Mouse (Mus musculus): Measurements from ENCODE around the gene Tmem217. TPM values are rescaled to one million over a fixed set of nuclear protein-coding genes. Genes with fewer than 3 reads are reported as not detected.
A peak's percentile ranks its signal among the peaks of the same experiment; 100 is the strongest.
"Not testable (repeated sequence)": the region's sequence is repeated elsewhere in the genome, so short reads cannot be mapped to it uniquely, and the experiment has no call there.

The Tmem217 gene
- polyA plus RNA-seq, 1 experiment from 2014 or later: 0.65 TPM

DNA sequence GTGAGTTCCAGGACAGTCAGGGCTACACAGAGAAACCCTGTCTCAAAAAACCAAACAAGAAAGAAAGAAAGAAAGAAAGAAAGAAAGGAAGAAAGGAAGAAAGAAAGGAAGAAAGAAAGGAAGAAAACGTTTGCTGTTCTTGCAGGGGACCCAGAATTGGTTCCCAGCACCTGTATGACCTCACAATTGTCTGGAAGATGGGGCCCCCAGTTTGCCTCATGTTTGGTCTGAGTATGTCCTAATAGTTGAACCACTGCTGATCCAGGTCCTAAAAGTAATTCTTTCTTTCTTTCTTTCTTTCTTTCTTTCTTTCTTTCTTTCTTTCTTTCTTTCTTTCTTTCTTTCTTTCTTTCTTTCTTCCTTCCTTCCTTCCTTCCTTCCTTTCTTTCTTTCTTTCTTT lies 54.7 kb downstream of the Tmem217 start:
- not testable (repeated sequence) for H3K9me3 ChIP-seq (ENCODE audit: control insufficient read depth, low read depth, low read length); H3K27me3 ChIP-seq (ENCODE audit: control insufficient read depth, insufficient read depth, low read length); H3K4me1 ChIP-seq (ENCODE audit: control insufficient read depth, insufficient read depth, low read length); H3K4me3 ChIP-seq (ENCODE audit: low read depth, low read length); H3K27ac ChIP-seq (ENCODE audit: low read length); H3K9ac ChIP-seq (replicated peaks; ENCODE audit: low read depth, low read length); H3K36me3 ChIP-seq (ENCODE audit: control insufficient read depth, insufficient read depth, low read length); ATAC-seq (ENCODE audit: insufficient number of reproducible peaks, insufficient read depth, low FRiP score, low read depth); H3K4me2 ChIP-seq (replicated peaks; ENCODE audit: low read depth, low read length)
- WGBS: 57% methylated on average over 1 of the region's 1 CpGs

DNA sequence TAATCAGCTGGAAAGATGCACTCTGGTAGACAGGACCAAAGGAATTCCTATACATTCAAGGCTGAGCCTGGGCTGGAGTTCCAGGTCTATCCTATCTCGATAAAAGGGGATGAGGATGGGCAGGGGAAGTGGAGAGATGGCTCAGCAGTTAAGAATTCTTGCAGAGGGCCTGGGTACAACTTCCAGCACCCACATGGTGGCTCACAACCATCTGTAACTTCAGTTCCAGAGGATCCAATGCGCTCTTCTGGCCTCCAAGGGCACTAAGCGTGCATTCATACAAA lies 55.2 kb downstream of the Tmem217 start:
- no peaks in the 10 kb centered on the region for H3K27me3 ChIP-seq (ENCODE audit: control insufficient read depth, insufficient read depth, low read length)
- H3K27ac ChIP-seq (ENCODE audit: low read length): no peak overlapping the region
- no peak overlapping the region for H3K9ac ChIP-seq (replicated peaks; ENCODE audit: low read depth, low read length)
- H3K9me3 ChIP-seq (ENCODE audit: control insufficient read depth, low read depth, low read length): no peaks in the 10 kb centered on the region
- H3K4me2 ChIP-seq (replicated peaks; ENCODE audit: low read depth, low read length): no peak overlapping the region
- 86% methylated on average over 3 of the region's 3 CpGs for WGBS
- H3K4me3 ChIP-seq (ENCODE audit: low read depth, low read length): no peak overlapping the region
- H3K36me3 ChIP-seq (ENCODE audit: control insufficient read depth, insufficient read depth, low read length): peaks cover 9% of the 10 kb centered on the region; the same call in 1 of the 2 replicates
- no peak for ATAC-seq (ENCODE audit: insufficient number of reproducible peaks, insufficient read depth, low FRiP score, low read depth)
- H3K4me1 ChIP-seq (ENCODE audit: control insufficient read depth, insufficient read depth, low read length): peaks cover 8% of the 10 kb centered on the region

DNA sequence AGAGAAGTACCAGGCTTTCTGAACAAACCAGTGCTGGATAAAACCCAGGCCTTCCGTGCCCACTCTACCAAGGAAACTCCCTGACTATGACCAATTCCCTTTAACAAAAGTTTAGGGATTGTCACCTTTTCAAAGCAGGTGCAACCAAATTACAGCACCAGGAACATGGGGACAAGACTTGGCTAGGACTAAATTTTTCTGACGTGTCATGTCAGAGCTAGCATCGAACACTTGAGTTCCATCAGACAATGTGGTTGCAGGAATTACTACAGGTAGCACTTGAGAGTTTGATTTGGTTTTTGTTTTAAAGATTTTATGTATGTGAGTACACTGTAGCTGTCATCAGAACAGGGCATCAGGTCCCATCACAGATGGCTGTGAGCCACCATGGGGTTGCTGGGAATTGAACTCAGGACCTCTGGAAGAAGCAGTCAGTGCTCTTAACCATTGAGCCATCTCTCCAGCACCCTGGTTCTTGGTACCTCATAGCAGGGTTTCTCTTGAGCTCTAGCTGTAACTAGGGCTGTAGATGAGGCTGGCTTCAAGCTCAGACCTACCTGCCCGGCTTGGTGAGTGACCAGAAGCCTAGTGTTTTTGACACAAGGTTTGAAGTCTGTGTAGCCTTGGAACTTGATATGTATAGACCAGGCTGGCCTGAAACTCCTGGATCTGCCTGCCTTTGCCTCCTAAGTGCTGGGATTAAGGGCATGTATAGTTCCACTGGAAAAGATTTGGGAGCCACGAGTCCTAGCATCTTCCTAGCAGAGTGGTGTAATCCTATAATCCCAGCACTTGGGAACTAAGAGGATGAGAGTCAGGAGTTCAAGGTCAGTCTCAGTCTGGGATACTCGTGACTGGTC lies 55.7 kb downstream of the Tmem217 start:
- ATAC-seq (ENCODE audit: insufficient number of reproducible peaks, insufficient read depth, low FRiP score, low read depth): no peak
- Histone ChIP-seq H3K27ac (ENCODE audit: low read length) (no peak overlapping the region), H3K4me1 (ENCODE audit: control insufficient read depth, insufficient read depth, low read length) (peaks cover 8% of the 10 kb centered on the region), H3K36me3 (ENCODE audit: control insufficient read depth, insufficient read depth, low read length) (peaks cover 9% of the 10 kb centered on the region; the same call in 1 of the 2 replicates), H3K9ac (replicated peaks; ENCODE audit: low read depth, low read length) (no peak overlapping the region), H3K9me3 (ENCODE audit: control insufficient read depth, low read depth, low read length) (no peaks in the 10 kb centered on the region), H3K4me2 (replicated peaks; ENCODE audit: low read depth, low read length) (no peak overlapping the region), H3K4me3 (ENCODE audit: low read depth, low read length) (no peak overlapping the region), H3K27me3 (ENCODE audit: control insufficient read depth, insufficient read depth, low read length) (no peaks in the 10 kb centered on the region)
- WGBS: 77% methylated on average over 6 of the region's 6 CpGs

DNA sequence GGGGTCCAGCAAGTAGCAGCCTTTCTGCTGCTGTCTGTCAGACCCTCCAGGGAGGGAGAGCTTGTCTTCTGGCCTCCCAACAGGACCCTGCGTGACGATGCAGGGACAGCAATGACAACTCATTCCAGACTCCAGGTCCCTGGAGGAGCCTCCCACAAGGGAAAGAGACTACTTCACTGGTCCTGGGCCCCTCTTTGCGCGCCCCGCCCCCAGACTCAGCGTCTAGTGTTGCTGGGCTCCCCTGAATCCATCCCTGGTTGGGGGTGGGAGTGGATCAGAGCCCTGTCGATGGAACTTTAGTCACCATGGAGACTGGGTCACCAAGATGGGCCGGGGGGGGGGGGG lies 57.5 kb downstream of the Tmem217 start:
- Histone ChIP-seq H3K27ac (ENCODE audit: low read length) (no peak overlapping the region), H3K27me3 (ENCODE audit: control insufficient read depth, insufficient read depth, low read length) (no peaks in the 10 kb centered on the region), H3K9ac (replicated peaks; ENCODE audit: low read depth, low read length) (no peak overlapping the region), H3K36me3 (ENCODE audit: control insufficient read depth, insufficient read depth, low read length) (peaks cover 9% of the 10 kb centered on the region; the same call in 1 of the 2 replicates), H3K4me2 (replicated peaks; ENCODE audit: low read depth, low read length) (no peak overlapping the region), H3K4me3 (ENCODE audit: low read depth, low read length) (no peak overlapping the region), H3K9me3 (ENCODE audit: control insufficient read depth, low read depth, low read length) (no peaks in the 10 kb centered on the region), H3K4me1 (ENCODE audit: control insufficient read depth, insufficient read depth, low read length) (peaks cover 8% of the 10 kb centered on the region)
- WGBS: 71% methylated on average over 7 of the region's 8 CpGs
- no peak for ATAC-seq (ENCODE audit: insufficient number of reproducible peaks, insufficient read depth, low FRiP score, low read depth)

DNA sequence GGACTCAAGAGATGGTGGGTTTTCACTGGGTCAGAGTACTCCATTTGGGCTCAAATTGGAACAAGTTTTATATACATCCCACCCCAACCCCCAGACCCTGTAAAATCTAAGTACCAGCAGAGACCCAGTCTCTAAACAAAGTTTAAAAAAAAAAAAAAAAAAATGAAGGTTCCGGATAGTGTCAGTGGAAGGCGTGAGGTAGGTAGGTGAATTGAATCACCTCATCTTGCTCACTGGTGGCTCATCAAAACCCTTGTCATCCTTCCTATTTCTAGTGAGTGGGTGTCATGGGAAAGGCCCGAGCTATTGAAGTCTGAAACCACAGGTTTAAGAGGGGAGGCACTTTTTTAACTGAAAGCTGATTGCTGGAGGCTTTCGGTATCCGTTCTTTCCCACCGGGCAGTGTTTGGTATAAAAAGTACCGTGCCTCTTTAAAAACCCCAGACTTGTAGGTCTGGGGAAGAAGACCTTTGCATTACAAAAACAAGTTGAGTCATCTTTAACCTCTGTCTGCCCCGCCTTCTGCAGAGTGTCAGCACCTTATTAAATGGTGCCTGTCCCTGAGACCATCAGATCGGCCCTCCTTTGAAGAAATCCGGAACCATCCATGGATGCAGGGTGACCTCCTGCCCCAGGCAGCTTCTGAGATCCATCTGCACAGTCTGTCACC lies 58.0 kb downstream of the Tmem217 start:
- WGBS: 75% methylated on average over 10 of the region's 10 CpGs
- Histone ChIP-seq H3K36me3 (ENCODE audit: control insufficient read depth, insufficient read depth, low read length) (peaks cover 9% of the 10 kb centered on the region; the same call in 1 of the 2 replicates), H3K4me3 (ENCODE audit: low read depth, low read length) (no peak overlapping the region), H3K27ac (ENCODE audit: low read length) (no peak overlapping the region), H3K9ac (replicated peaks; ENCODE audit: low read depth, low read length) (no peak overlapping the region), H3K9me3 (ENCODE audit: control insufficient read depth, low read depth, low read length) (no peaks in the 10 kb centered on the region), H3K4me1 (ENCODE audit: control insufficient read depth, insufficient read depth, low read length) (peaks cover 9% of the 10 kb centered on the region), H3K4me2 (replicated peaks; ENCODE audit: low read depth, low read length) (no peak overlapping the region), H3K27me3 (ENCODE audit: control insufficient read depth, insufficient read depth, low read length) (no peaks in the 10 kb centered on the region)
- ATAC-seq (ENCODE audit: insufficient number of reproducible peaks, insufficient read depth, low FRiP score, low read depth): no peak

DNA sequence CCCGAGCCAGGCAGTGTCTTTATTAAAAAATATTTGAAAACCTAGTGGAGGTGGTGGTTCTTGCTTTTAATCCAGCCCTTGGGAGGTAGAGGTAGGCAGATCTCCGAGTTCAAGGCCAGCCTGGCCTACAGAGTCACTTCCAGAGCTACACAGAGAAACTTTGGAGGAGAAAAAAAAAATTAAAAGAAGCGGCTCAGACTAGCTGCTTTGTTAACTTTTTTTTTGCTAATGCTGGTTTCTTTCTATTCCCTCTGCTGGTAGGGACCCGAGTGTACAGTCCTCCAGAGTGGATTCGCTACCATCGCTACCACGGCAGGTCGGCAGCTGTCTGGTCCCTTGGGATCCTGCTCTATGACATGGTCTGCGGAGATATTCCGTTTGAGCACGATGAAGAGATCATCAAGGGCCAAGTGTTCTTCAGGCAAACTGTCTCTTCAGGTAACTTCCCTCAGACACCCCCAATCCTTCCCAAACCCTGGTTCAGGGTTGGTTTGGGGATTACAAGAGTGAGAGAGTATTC lies 58.7 kb downstream of the Tmem217 start:
- H3K9me3 ChIP-seq (ENCODE audit: control insufficient read depth, low read depth, low read length): no peaks in the 10 kb centered on the region
- no peak for ATAC-seq (ENCODE audit: insufficient number of reproducible peaks, insufficient read depth, low FRiP score, low read depth)
- H3K4me1 ChIP-seq (ENCODE audit: control insufficient read depth, insufficient read depth, low read length): peaks cover 14% of the 10 kb centered on the region
- no peak overlapping the region for H3K9ac ChIP-seq (replicated peaks; ENCODE audit: low read depth, low read length)
- peak overlapping the region; percentile 95; the same call in 1 of the 2 replicates for H3K4me2 ChIP-seq (replicated peaks; ENCODE audit: low read depth, low read length)
- no peak overlapping the region for H3K27ac ChIP-seq (ENCODE audit: low read length)
- 77% methylated on average over 11 of the region's 11 CpGs for WGBS
- no peaks in the 10 kb centered on the region for H3K27me3 ChIP-seq (ENCODE audit: control insufficient read depth, insufficient read depth, low read length)
- H3K4me3 ChIP-seq (ENCODE audit: low read depth, low read length): peak overlapping the region; percentile 82; the same call in 1 of the 2 replicates
- peaks cover 9% of the 10 kb centered on the region; the same call in 1 of the 2 replicates for H3K36me3 ChIP-seq (ENCODE audit: control insufficient read depth, insufficient read depth, low read length)

DNA sequence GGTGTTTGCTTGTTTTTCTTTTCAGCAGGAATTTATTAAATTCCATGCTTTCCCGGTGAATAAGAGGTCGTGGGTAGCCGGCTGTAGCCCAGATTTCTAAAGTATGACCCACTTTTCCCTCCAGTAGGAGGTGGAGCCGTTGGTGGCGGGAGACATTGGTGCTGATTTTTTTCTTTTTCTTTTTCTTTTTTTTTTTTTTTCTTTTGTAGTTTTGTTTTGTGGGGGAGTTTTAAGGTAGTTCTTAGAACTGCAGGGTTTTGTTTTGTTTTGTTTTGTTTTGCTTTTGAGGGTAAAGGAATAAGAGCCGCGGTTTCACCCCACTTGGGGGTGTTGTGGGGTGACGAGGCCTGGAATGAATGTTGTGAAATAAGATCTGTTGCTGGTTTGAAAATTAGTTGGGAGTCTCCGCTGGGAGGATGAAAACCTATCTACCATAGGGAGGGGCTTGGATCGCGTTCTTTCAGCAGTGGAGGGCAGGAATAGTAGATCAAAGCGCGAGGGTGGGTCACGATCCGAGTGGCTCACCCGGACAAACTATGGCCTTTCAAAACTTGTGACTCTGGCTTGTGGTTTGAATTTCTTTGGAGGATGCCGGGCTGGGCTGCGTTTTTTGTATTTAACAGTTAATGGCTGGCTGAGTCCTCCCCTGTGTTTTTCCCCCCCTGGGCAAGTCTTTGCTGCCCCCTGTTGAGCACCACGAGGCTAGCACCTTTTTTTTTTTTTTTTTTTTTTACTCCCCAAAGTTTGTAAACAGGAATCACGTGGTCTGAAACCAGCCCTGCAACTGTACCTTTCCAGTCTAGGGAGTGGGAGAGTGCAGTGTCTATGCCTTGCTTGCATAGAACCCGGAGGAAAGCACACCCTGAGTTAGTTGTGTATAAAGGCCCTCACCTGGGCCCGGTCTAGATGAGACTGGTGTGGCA lies 59.7 kb downstream of the Tmem217 start:
- no peak for ATAC-seq (ENCODE audit: insufficient number of reproducible peaks, insufficient read depth, low FRiP score, low read depth)

More for the DNA sequence above, 59.7 kb downstream of the Tmem217 start:
- peak overlapping the region; percentile 82 for H3K4me3 ChIP-seq (ENCODE audit: low read depth, low read length)
- no peaks in the 10 kb centered on the region for H3K9me3 ChIP-seq (ENCODE audit: control insufficient read depth, low read depth, low read length)
- H3K27ac ChIP-seq (ENCODE audit: low read length): peak overlapping the region; percentile 61
- peaks cover 9% of the 10 kb centered on the region; the same call in 1 of the 2 replicates for H3K36me3 ChIP-seq (ENCODE audit: control insufficient read depth, insufficient read depth, low read length)
- peak overlapping the region; percentile 95 for H3K4me2 ChIP-seq (replicated peaks; ENCODE audit: low read depth, low read length)
- 2% methylated on average over 22 of the region's 22 CpGs for WGBS
- H3K9ac ChIP-seq (replicated peaks; ENCODE audit: low read depth, low read length): peak overlapping the region; percentile 81
- no peaks in the 10 kb centered on the region for H3K27me3 ChIP-seq (ENCODE audit: control insufficient read depth, insufficient read depth, low read length)
- peaks cover 14% of the 10 kb centered on the region for H3K4me1 ChIP-seq (ENCODE audit: control insufficient read depth, insufficient read depth, low read length)
